Mouse (Mus musculus) lung, adult 18-20 months (tissue): ENCODE results near the gene Arhgap8.
A peak's percentile ranks its signal among the peaks of the same experiment; 100 is the strongest.

Experiments
- DNase-seq, 2 experiments: peaks; one replicate each; pipeline ENCODE4 v3.0.0; 2022; ENCODE audit warnings: mixed read lengths in 2 of 2

Gene Arhgap8

DNA sequence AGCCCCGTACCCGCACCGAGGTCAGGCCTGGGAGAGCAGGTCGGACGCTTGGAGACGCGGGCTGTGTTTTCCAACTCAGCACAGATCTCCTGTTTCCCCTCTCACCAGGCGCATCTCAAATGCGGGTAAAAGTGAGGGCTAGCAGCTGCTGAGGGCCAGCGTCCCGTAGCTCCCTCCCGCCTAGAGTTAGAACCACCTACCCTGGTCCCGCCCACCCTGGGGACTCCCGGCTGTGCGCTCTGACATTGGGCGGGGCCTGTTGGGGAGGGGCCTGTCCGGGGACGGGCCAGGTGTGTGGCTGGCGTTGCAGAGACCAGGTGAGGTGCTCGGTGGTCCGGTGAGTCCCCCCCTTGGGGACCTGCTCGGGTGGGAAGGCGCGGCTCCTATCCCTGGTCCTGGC is at the start of gene Arhgap8:
Gene Arhgap8, plus strand, starts transcription at position 262 of the 400 bp plus-strand sequence.
- peak; percentile 87 to 92 for DNase-seq

DNA sequence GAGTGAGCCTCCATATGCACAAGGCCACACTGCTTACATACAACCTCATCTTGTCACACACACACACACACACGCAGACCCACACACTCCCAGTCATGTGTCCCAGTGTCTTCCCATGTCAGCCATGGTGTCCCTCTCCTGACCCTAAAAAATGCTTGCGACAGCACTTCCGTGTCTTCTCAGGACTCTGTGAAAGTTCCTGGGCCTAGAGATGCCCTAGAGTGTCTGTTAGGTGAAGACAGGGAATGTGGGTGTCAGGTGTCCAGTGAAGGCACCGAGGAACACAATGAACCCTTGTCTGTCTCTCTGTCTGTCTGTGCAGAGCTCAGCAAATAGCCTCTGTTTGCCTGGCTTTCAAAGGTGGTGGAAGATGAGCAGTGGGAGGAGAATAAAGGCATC is 49.2 kb upstream of the Arhgap8 start:
- DNase-seq: no peak

DNA sequence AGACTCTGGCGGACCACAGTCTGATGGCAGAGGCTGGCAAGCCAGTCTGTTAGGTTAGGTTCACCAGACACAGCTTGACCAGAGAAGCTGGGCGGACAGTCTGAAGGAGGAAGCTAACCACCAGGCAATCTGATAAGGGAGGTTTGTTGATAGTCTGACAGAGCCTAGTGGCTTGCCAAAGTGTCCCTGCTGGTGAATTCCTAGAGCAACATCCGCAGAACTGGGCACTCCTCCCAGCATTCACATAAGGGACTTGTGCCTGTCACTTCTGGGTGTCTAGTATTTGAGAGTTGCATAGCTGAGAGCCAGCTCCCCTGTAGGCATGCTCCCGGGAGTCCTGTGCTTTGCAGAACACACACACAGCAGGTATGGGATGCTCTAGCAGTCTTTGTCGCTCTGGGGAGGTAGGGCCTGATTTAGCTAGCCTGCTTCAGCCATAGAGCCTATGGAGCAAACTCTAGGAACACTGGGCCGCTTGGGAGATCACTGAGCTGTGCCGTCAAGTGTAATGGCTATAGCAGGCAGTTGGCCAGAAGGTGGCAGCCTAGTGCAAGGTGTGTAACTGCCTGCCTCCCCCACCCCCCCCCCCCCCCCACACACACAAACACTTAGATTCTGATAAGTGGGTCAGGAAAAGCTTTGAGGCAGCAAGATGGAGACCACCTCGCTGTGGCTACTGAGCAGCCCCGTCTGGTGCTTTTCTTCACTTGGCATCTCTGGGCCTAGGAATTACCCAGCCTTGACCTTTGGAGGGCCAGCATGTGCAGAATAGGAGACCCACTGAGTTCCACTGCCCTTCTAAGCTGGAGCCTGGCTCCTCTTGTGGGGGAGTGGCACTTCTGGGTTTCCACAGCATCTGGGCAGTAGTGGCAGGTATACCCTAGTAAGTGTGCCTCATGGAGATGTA is 48.2 kb upstream of the Arhgap8 start:
- DNase-seq: peak; percentile 66 to 73

DNA sequence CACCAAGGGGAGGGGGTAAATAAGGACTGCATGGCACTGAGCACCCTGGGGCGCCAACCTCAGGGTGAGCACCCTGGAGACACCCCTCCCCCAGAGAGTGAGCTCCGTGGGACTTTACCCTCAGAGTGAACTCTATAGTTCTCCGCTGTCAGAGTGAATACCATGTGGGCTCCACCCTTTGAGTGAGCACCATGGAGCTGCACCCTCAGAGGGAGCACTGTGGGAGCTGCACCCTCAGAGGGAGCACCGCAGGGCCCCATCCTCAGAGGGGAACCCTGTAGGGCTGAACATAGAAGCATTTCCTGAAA is 47.6 kb upstream of the Arhgap8 start:
- DNase-seq: no peak

DNA sequence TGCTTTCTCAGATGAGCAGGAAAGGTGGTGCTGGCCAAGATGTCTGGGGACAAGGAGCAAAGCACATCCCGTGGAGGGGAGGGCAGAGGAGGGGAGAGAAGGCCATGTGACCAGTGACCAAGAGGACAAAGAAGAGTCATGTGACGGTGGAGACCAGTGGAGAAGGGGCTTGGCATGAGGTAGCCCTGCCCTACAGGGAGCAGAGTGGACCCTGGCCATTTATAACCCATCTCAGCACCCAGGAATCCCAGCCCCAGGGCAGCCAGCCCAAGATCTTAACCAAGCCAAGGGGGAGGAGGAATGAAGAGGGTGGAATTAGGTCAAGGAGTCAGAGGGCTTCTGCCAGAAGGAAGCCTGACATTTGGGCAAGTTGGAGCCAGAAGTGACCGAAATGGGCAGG is 47.2 kb upstream of the Arhgap8 start:
- DNase-seq: peak; percentile 60 to 78

DNA sequence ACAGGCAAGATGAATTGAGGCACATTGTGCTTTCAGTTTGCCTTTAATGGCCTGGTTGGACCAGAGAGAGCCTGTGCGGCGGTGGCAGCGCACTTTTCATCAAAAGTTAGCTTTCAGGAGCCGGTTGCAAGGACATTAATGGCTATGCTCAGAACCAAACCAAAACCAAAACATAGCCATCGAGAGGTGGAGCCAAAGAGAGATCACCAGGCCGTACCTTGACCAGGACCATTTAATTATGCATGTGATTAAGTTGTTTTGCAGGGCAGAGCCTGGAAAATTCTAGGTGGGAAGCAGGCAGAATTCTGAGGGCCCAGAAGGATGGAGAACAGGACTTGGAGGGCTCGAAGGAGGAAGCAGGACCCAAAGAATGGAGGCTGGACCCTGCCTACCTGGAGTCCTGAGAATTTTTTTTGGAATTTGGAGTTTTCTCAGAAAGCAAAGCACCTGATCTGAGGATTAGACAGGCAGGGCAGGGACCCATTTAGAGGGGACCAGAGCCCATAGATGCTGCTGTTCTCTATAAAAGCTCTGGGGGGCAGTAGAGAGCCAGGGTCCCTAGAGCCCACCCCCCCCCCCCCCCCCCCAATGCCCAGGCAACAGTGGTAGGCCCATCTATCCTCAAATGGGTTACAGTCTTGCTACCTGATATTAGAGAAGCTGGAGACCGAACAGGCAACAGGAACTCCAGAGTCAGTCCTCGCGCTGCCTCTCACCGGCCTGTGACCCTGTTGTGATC is 45.4 kb upstream of the Arhgap8 start:
- DNase-seq: no peak

DNA sequence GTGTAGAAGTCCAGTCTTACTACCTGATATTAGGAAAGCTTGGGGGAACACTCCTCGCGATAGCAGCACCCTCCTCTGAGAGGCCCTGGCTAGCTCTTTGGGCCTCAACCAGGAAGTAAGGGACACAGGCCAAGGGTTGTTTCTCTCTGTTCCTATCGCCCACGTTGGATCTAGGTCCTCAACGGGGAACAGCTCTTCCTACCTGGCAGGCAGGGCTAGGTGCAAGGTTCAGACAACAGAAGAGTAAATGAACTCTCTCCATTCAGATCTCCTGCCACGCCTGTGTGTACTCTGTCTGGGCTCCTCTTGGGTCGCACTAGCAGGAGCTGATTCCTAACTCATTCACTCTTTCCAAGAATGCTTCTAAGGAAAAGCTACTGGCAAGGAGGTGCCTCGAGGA is 44.5 kb upstream of the Arhgap8 start:
- no peak for DNase-seq

DNA sequence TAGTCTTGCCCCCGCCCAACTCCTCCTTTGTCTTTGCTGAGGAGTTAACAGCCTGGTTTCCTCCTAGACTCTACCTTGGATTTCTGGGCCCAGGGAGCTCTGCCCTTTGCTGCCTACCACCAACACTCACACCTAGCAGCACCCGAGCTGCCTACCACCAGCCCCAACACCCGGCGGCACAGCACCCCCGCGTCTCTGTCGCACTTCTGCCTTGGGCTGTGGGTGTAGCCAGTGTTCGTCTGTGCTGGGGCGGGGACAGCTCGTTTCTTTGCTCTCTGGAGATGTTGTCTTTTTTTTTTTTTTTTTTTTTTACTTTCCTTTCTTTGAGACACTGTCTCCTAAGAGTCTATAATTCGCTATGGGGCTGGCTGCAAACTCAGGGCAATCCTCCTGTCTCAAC is 41.9 kb upstream of the Arhgap8 start:
- DNase-seq: no peak

DNA sequence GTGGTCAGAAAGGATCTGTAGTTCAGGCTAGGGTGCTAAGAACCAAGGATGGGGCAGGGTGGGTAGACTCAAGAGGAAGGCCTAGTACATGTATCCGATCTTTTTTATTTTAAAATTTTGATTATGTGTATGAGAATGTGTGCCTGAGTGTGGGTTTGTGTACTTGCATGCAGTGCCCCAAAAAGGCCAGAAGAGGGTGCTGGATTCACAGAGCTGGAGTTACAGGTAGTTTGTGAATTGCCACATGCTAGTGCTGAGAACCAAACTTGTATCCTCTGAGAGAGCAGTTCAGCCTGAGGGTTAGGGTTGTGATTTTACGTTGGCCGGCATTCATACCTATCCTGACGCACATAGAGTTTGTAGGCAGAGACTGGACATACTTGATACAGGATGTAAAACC is 40.8 kb upstream of the Arhgap8 start:
- no peak for DNase-seq

DNA sequence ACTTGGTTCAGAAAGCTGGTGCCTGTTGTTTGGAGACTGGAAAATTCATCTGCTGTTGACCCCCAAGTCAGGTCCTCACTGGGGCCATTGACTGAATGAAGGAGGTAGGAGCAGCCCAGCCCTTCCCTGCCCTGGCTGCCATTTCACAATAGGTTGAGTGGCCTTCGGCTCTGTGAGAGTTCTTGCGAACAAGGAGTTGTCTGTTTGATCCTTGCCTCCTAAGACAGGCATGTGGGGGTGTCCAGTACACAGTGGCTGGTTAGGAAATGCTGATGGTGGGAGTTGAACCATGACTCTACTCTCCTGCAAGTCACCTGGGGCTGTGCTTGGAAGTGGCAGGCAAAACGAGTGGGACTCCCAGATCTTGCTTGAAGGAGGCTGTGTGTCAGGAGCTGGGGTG is 40.1 kb upstream of the Arhgap8 start:
- peak in 1 of 2 experiments; percentile 41 for DNase-seq

DNA sequence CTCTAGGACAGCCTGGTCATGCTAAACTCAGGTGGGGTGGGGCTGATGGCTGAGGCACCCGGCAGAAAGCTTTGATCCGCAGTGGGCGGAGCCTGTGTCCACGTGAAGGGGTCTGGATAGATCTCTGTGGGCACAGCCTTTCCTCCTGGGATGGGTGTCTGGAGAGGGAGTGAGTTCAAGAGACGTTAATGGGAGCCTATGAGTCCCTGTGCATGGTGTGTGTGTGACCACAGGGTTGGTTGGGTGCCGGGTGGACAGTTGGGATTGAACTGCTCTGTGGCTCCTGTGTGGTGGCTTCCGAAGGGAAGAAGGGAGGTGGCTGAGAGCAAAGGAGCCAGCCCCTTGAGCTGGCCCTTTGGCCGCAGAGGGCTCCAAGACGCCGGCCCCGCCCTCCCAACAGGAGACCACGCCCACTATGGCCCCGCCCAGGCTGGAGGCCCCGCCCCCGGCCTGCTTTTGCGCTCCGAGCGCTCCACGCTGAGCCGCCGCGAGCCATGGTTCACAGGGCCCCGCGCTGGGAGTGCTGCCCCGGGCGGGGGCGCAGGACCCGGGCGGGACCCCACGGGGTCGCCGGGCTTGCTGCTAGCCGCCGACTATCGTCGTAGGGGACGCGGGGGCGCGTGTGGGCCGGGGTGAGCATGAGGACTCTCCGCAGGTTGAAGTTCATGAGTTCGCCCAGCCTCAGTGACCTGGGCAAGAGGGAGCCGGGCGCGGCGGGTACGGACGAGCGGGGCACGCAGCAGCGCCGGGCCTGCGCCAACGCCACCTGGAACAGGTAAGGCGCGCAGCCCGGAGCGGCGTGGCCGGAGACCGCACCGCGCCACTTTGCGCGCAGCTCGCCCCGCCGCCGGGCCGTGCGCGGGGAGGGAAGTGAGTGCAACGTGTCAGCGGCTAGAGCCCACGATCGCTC is 39.1 kb upstream of the Arhgap8 start:
- peak; percentile 85 to 89 for DNase-seq

DNA sequence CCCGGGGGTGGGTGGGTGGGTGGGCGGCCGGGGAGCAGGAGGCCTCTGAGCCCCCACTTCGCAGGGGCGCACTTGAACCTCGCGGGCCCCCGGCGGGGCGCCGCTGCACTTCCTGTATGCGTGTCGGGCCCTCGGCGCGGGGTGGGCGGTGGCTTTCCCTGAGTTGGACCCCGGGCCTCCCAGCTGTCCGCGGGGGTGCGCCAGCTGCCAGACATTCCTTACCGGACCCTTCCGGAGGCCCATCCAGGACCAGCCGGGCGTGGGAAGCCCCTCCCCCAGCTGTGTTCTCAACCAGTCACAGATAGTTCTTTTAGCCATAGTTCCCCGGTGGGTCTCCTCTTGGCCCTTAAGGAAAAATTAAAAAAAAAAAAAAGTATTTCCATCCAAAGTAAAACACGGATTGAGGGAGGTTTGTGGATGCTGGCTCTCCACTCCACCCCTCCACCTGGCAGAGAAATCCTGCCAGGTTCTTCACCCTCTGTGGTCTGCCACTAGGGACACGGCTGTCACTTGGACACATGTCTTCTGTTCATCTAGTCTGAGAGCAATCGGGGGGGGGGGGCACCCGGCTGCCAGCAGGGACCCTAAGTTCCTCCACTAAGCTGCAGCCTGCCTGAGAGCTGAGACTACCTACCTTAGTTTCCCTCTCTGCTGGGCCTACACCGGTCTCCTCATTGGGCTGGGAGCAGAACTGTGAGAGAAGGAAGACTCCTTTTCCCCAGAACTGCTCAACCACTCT is 38.2 kb upstream of the Arhgap8 start:
- peak in 1 of 2 experiments; percentile 36 for DNase-seq

DNA sequence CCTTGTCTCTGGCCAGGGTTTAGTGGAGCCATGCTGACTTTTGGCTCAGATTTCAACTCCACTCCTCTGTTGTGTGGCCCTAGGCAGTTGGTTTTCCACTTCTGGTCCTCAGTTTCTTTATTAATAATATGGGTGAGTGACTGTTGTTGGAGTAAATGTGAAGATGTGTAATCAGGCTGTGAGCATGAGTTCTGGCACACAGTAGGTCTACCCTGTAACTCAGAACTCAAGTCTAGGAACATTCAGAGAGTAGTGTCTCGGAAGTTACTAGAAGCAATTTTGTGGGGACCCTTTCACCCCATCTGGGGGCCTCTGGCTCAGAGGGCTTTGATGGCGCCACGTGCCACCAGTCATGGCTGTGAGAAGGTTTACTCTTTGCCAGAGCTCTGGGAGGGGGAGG is 37.6 kb upstream of the Arhgap8 start:
- no peak for DNase-seq

DNA sequence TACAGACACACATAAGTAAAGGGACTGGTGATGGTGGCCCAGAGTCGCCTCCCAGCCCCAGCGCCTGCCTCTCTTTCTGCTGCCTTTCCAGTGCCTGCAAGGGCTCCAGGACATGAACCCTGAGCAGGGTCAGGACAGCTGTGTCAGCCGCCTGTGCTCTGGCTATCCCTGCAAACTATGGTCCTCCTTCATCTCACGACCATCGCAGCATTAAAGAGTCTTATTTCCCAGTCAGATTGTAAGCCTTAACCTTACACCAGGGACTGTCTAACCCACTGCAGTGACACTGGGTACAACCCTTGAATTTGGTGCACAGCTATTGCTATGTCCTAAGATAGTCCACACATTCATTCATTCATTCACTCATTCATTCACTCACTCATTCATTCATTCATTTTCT is 37.0 kb upstream of the Arhgap8 start:
- DNase-seq: no peak

DNA sequence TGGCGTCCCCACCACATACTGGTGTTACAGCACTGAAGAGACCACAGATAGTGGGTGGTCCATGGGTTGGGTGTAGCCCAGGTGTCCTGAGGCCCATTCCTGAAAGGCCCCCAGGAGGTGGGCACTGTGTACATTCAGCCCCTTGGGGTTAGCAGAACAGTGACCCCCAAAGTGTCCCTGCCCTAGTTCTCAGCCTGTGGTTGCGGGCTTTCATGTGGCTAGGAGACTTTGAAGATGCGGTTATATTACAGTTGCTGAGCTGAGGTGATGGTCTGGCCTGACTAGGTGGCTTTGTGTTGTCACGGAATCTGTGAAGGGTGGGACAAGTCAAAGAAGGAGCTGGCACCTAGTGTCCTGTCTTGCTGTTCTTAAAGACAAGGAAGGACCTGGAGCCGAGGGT is 35.3 kb upstream of the Arhgap8 start:
- no peak for DNase-seq

DNA sequence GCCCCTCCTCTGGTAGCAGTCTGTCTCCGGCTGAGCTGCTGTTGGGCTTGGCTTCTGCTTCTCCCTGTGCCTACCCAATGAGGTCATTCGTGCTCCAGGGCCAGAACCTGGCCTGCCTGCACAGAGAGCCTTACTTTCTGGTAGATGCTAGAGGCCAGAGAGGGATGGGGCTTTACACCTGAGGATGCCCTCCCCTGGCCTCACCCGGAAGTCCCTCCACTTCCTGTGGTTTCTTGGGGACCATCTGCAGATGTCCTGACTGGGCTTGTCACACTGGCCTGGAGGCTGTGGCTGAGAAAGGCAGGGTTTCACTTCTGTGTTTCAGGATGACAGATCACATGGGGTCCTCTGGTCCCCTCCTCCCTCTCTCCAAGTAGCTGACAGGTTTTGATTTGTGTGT is 34.4 kb upstream of the Arhgap8 start:
- peak in 1 of 2 experiments; percentile 54 for DNase-seq

DNA sequence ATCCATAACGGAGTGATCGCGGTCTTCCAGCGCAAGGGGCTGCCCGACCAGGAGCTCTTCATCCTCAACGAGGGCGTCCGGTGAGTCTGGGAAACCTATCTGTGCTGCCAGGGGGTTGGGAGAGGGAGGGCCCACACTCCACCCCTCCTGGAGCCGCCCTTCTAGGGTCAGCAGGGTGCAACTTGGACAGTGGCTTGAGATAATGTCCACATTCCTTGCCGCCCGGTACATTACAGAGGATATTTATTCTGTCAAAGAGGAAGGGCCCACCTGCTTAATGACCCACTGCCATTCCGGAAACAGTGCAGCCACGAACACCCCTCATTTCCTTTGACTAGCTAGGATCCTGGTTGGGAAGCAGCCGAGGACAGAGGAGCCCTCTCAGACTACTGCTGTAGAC is 31.9 kb upstream of the Arhgap8 start:
- no peak for DNase-seq

DNA sequence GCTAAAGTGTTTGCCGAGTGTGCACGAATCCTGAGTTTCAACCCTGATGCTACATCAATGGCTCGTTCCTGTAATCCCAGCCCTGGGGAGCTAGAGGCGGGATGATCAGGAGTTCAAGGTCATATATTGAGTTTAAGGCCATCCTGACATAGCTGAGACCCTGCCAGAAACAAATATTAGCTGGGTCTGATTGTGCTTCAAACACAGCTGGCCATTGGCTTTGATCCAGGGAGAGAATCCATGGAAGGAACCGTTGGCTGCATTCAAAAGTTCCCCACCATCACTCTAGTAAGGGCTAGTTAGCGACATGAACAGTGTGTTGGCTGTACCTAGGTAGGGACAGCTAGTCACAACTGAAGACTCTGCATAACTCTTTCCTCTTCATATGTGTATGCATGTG is 30.5 kb upstream of the Arhgap8 start:
- DNase-seq: no peak

DNA sequence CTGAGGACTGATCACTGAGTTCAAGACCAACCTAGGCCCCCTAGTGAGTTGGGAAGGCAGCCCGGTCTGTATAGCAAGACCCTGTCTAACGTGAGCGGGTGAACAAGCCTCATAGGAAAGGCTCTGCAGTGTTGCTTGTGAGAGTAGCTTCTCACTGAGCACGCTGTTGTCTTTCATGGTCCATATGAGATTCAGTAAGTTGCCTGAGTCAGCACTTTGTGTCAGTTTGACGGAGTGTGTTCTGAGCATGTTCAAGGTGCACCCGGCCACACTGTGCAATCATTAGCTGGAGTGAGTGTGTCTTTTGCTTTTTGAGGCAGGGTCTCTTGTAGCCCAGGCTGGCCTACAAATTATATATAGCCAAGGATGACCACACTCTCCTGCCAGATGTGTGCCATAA is 28.3 kb upstream of the Arhgap8 start:
- DNase-seq: no peak

DNA sequence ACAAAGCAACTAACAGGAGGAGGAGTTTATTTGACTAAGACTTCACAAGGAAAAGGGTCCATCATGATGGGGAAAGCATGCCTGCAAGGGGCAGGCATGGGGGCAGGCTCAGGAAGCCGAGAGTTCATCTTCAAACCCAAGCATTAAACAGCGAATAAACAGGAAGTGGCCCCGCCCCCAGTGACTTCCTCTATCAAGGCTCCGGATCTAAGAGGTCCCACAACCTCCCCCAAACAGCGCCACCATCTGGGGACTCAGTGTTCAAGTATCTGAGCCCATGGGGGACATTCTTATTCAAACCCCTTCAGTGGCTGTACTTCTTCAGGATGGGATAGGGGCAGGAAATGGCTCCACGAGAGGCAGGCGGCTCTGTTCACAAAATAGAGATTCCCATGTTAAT is 27.2 kb upstream of the Arhgap8 start:
- DNase-seq: no peak

DNA sequence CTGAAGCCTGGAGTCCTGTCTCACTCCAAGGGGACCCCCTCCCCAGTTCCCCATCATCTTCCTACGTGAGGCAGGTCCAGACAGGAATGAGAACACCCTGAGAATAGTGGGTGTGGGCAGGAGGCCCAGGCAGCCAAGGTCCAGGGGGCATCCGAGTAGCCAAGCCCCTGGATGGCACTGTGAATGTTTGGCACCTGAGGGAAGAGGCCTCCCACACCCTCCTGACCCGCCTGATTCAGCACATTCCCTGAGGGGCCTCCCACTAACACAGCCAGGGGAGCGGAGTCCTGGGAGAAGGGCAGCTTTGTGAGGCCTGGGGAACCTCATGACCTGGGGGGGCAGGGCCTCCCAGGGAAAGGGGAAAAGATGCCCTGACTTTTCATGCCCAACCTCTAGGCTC is 23.8 kb upstream of the Arhgap8 start:
- DNase-seq: no peak

DNA sequence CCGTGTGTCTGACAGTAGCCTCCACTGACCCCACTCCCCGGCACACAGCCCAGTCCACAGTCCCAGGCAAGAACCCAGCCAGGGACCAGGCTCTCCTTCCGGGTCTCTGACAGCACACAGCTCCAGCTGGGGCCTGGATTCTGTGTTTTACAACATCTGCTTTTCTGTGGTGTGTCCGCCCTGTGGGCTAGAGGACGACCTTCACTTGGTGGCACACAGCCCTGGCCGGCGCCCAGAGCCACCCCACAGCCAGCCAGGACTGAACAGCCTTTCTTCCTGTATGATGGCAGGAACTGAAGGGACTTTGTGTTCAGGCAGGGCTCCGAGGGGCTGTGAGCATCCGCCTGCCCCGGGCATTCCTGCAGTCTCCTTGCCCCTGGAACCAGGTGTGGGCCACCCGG is 22.2 kb upstream of the Arhgap8 start:
- DNase-seq: peak; percentile 27 to 32

DNA sequence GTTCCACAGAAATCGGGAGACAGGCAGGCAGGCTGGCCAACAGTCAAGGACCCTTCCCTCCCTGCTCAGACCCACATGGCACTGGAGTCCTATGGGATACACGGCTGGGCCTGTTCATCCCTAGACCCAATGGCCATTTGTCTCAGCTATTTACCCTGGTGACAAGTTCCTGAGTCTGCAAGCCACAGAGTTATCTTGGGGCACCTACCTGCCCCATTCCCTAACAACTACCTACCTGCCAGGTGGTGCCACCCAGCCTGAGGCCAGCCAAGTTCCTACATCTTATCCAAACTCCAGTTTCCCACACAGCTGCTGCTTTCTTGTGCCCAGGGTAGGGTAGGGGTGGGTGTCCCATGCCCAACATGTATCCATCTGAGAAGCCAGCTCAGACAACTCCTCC is 21.7 kb upstream of the Arhgap8 start:
- no peak for DNase-seq
